ENCODE assay signal across 22 mouse cellular contexts in genomic region chrX:23136710-23137109, GRCm38 (mm10).
DNase-seq lines count a peak whose midpoint lies in the region; ATAC-seq and TF ChIP-seq lines count a peak whose summit lies in the region.
"Had no signal": no experiment of that assay in that cellular context is flagged by ENCODE, and none has a peak within 500 bp of the region (broad histone marks: within the 10 kb centered on the region; RNA-seq: fewer than 3 reads in every experiment).

No protein-coding gene starts in this region.

- H3K27me3 ChIP-seq in heart, embryonic 12.5 days (replicated peaks), result no peaks in the 10 kb centered on the region
- no peaks in the 10 kb centered on the region for H3K27me3 ChIP-seq in stomach, postnatal 0 days (ENCODE audit: control insufficient read depth, insufficient read depth, low read length)
- H3K27me3 ChIP-seq: forebrain, embryonic 13.5 days; intestine, embryonic 15.5 days; limb, embryonic 13.5 days; liver, embryonic 13.5 days; midbrain, embryonic 15.5 days; stomach, embryonic 15.5 days had no signal

- H3K36me3 ChIP-seq in heart, embryonic 12.5 days, result no peaks in the 10 kb centered on the region
- no peaks in the 10 kb centered on the region for H3K36me3 ChIP-seq in stomach, postnatal 0 days (ENCODE audit: control insufficient read depth, insufficient read depth, low read length)
- H3K36me3 ChIP-seq: G1E; heart, embryonic 10.5 days; intestine, embryonic 15.5 days; limb, embryonic 13.5 days; liver, embryonic 13.5 days; midbrain, embryonic 15.5 days; stomach, embryonic 15.5 days had no signal

- H3K4me2 ChIP-seq in heart, embryonic 12.5 days, result no peak overlapping the region
- H3K4me2 ChIP-seq in stomach, postnatal 0 days (replicated peaks; ENCODE audit: low read depth), result no peak overlapping the region
- H3K4me2 ChIP-seq: forebrain, embryonic 13.5 days; hindbrain, embryonic 14.5 days; intestine, embryonic 15.5 days; limb, embryonic 13.5 days; liver, embryonic 13.5 days; lung, embryonic 14.5 days; midbrain, embryonic 15.5 days; stomach, embryonic 15.5 days had no signal

- H3K9me3 ChIP-seq in heart, embryonic 12.5 days (replicated peaks), result no peaks in the 10 kb centered on the region
- no peaks in the 10 kb centered on the region for H3K9me3 ChIP-seq in stomach, postnatal 0 days (ENCODE audit: control insufficient read depth, low read length)
- H3K9me3 ChIP-seq: G1E; heart, embryonic 10.5 days; intestine, embryonic 15.5 days; limb, embryonic 13.5 days; liver, embryonic 13.5 days; midbrain, embryonic 15.5 days; stomach, embryonic 15.5 days had no signal

- no peak for TF ChIP-seq EP300 in stomach, postnatal 0 days (optimal IDR thresholded peaks at IDR 0.05)

- H3K9ac ChIP-seq in heart, embryonic 12.5 days, result no peak overlapping the region
- no peak overlapping the region for H3K9ac ChIP-seq in stomach, postnatal 0 days (ENCODE audit: low read length)
- H3K9ac ChIP-seq: forebrain, embryonic 13.5 days; hindbrain, embryonic 14.5 days; intestine, embryonic 15.5 days; limb, embryonic 13.5 days; liver, embryonic 13.5 days; lung, embryonic 14.5 days; midbrain, embryonic 15.5 days; stomach, embryonic 15.5 days had no signal

- peak; percentile 13 for DNase-seq in adrenal gland, postnatal 14 days
- no peak for DNase-seq in adrenal gland, postnatal 25 days
- DNase-seq in heart, adult 18-20 months, result peak; percentile 12 to 21
- peak; percentile 3 for DNase-seq in ovary, postnatal 36 days (ENCODE audit: low spot score)
- no peak for DNase-seq in ovary, postnatal 10 days (ENCODE audit: low spot score)
- DNase-seq in stomach, postnatal 0 days (ENCODE audit: low spot score), result no peak
- DNase-seq in kidney, adult 9 months, result no peak
- DNase-seq: cerebellum, postnatal 36 days; kidney, postnatal 4 days; liver, embryonic 13.5 days; lung, embryonic 14.5 days; lung, postnatal 36 days; thymus, adult 2 months had no signal

- TF ChIP-seq CTCF in stomach, postnatal 0 days (IDR thresholded peaks at IDR 0.05; ENCODE audit: low read depth), result no peak

- no peak for ATAC-seq in heart, embryonic 12.5 days (ENCODE audit: insufficient number of reproducible peaks, low FRiP score)
- ATAC-seq in stomach, postnatal 0 days (ENCODE audit: low FRiP score, low TSS enrichment), result no peak
- ATAC-seq: forebrain, embryonic 13.5 days; intestine, embryonic 15.5 days; midbrain, embryonic 15.5 days had no signal

- no peaks in the 10 kb centered on the region for H3K4me1 ChIP-seq in heart, embryonic 12.5 days (replicated peaks)
- no peaks in the 10 kb centered on the region for H3K4me1 ChIP-seq in stomach, postnatal 0 days (replicated peaks; ENCODE audit: control insufficient read depth, insufficient read depth)
- H3K4me1 ChIP-seq: forebrain, embryonic 13.5 days; heart, embryonic 10.5 days; intestine, embryonic 15.5 days; limb, embryonic 13.5 days; liver, embryonic 13.5 days; midbrain, embryonic 15.5 days; stomach, embryonic 15.5 days had no signal

- no peak overlapping the region for H3K4me3 ChIP-seq in heart, embryonic 12.5 days
- H3K4me3 ChIP-seq in stomach, postnatal 0 days (ENCODE audit: low read depth, low read length), result no peak overlapping the region
- H3K4me3 ChIP-seq: forebrain, embryonic 13.5 days; heart, embryonic 10.5 days; intestine, embryonic 15.5 days; limb, embryonic 13.5 days; liver, embryonic 13.5 days; midbrain, embryonic 15.5 days; stomach, embryonic 15.5 days had no signal

- H3K27ac ChIP-seq in heart, embryonic 12.5 days (ENCODE audit: poor library complexity, severe bottlenecking), result no peak overlapping the region
- H3K27ac ChIP-seq in stomach, postnatal 0 days (replicated peaks), result no peak overlapping the region
- H3K27ac ChIP-seq: forebrain, embryonic 13.5 days; heart, embryonic 10.5 days; hindbrain, embryonic 14.5 days; intestine, embryonic 15.5 days; limb, embryonic 13.5 days; liver, embryonic 13.5 days; midbrain, embryonic 15.5 days; stomach, embryonic 15.5 days had no signal

Comparison
In these comparisons a context has a peak if more than half of its experiments do, and no peak if none do; other contexts are left out.
1. DNase-seq: peak in adrenal gland, postnatal 14 days (single experiment), heart, adult 18-20 months (2 of 2) and ovary, postnatal 36 days (single experiment); none in adrenal gland, postnatal 25 days (single experiment), ovary, postnatal 10 days (single experiment), stomach, postnatal 0 days (single experiment) and kidney, adult 9 months (single experiment).